Mouse (Mus musculus) kidney, embryonic 14.5 days (tissue): ENCODE results near the gene Ptpn21. TPM values are rescaled to one million over a fixed set of nuclear protein-coding genes. Genes with fewer than 3 reads are reported as not detected.
A peak's percentile ranks its signal among the peaks of the same experiment; 100 is the strongest.

Experiments used
- ATAC-seq: fragments of 200-750 bp; cut with Nextera tagmentation; 2 replicates; pipeline ENCODE4 v1.8.0; 2017; ENCODE audit warnings: moderate number of reproducible peaks, mild to moderate bottlenecking, moderate TSS enrichment, moderate library complexity; ENCODE audit not compliant: low FRiP score, low TSS enrichment
- H3K27ac ChIP-seq: fragments of 300-500 bp; sonication (generic); 2 replicates; pipeline ENCODE4 v1.5.1; 2014; ENCODE audit warnings: low read depth, mild to moderate bottlenecking, low read length, moderate library complexity, mixed read lengths
- H3K27me3 ChIP-seq: fragments of 300-500 bp; sonication (generic); 2 replicates; pipeline ENCODE4 v1.6.1; 2014; ENCODE audit warnings: mild to moderate bottlenecking, low read length; ENCODE audit not compliant: control insufficient read depth, insufficient read depth
- H3K36me3 ChIP-seq: fragments of 300-500 bp; sonication (generic); 2 replicates; pipeline ENCODE4 v1.6.1; 2014; ENCODE audit warnings: low read length, mixed read lengths; ENCODE audit not compliant: control insufficient read depth, insufficient read depth
- H3K4me1 ChIP-seq: fragments of 300-500 bp; sonication (generic); 2 replicates; pipeline ENCODE4 v1.6.1; 2014; ENCODE audit warnings: low read length, mixed read lengths; ENCODE audit not compliant: control insufficient read depth, insufficient read depth
- H3K4me2 ChIP-seq: fragments of 300-500 bp; sonication (generic); replicated peaks from 2 replicates; pipeline ENCODE4 v1.6.1; 2014; ENCODE audit warnings: low read depth, mild to moderate bottlenecking, low read length
- H3K4me3 ChIP-seq: fragments of 300-500 bp; sonication (generic); 2 replicates; pipeline ENCODE4 v1.5.1; 2014; ENCODE audit warnings: mild to moderate bottlenecking, low read length
- H3K9ac ChIP-seq: fragments of 300-500 bp; sonication (generic); 2 replicates; pipeline ENCODE4 v1.6.1; 2014; ENCODE audit warnings: low read depth, mild to moderate bottlenecking, low read length, moderate library complexity
- H3K9me3 ChIP-seq: fragments of 300-500 bp; sonication (generic); 2 replicates; pipeline ENCODE4 v1.6.1; 2016; ENCODE audit warnings: low read length; ENCODE audit not compliant: control insufficient read depth
- WGBS: fragments of 180-500 bp; shearing (Covaris S2); extraction: QIAGEN DNeasy Blood & Tissue Kit; methylation state at CpG from one replicate; pipeline ENCODE4 v1.1.7; 2014; 5-methylcytosine and 5-hydroxymethylcytosine counted together
- polyA plus RNA-seq: library from polyadenylated mRNA; unstranded; fragments of >200 nt; fragmentation: Nextera tagmentation; extraction: Ambion mirVana; gene quantifications from 2 replicates; pipeline ENCODE4 v1.2.1, GENCODE M21; 2014

The Ptpn21 gene
- polyA plus RNA-seq, result 5.6 and 7.5 TPM in 2 replicates

GRCm38 (mm10) chr12:98736951-98737800 is at the start of gene Ptpn21:
Ptpn21 (minus strand) TSS chr12:98737405.
- Histone ChIP-seq H3K27ac (peak within 1 kb of the TSS; percentile 82; the same call in 1 of the 2 replicates), H3K9ac (peak within 1 kb of the TSS; percentile 84), H3K4me3 (peak within 1 kb of the TSS; percentile 83), H3K4me2 (peak within 1 kb of the TSS; percentile 84), H3K36me3 (no peaks in the 10 kb centered on the region), H3K4me1 (peaks cover 17% of the 10 kb centered on the region; the same call in 1 of the 2 replicates), H3K9me3 (no peaks in the 10 kb centered on the region), H3K27me3 (peaks cover 3% of the 10 kb centered on the region; the same call in 1 of the 2 replicates)
- under 1% methylated on average over 71 of the region's 75 CpGs for WGBS
- ATAC-seq, result peak; percentile 63

GRCm38 (mm10) chr12:98784251-98784650 is 47.0 kb upstream of the Ptpn21 start:
- WGBS, result 100% methylated on average over 1 of the region's 1 CpGs
- no peak overlapping the region for H3K4me3 ChIP-seq
- peaks cover 89% of the 10 kb centered on the region for H3K36me3 ChIP-seq
- ATAC-seq, result no peak
- no peak overlapping the region for H3K9ac ChIP-seq
- H3K4me1 ChIP-seq, result no peaks in the 10 kb centered on the region
- H3K4me2 ChIP-seq, result no peak overlapping the region
- H3K9me3 ChIP-seq, result no peaks in the 10 kb centered on the region
- no peaks in the 10 kb centered on the region for H3K27me3 ChIP-seq
- no peak overlapping the region for H3K27ac ChIP-seq

- Histone ChIP-seq H3K4me1 (no peaks in the 10 kb centered on the region), H3K4me3 (no peak overlapping the region), H3K36me3 (peaks cover 89% of the 10 kb centered on the region), H3K27ac (no peak overlapping the region), H3K9me3 (no peaks in the 10 kb centered on the region), H3K4me2 (no peak overlapping the region), H3K9ac (no peak overlapping the region), H3K27me3 (no peaks in the 10 kb centered on the region)
- 80% methylated on average over 4 of the region's 4 CpGs for WGBS
- no peak for ATAC-seq
Observed at GRCm38 (mm10) chr12:98779148-98779547, 41.9 kb upstream of the Ptpn21 start.

GRCm38 (mm10) chr12:98777509-98777908 is 40.3 kb upstream of the Ptpn21 start:
- Histone ChIP-seq H3K4me2 (no peak overlapping the region), H3K4me1 (no peaks in the 10 kb centered on the region), H3K27ac (no peak overlapping the region), H3K27me3 (no peaks in the 10 kb centered on the region), H3K4me3 (no peak overlapping the region), H3K9me3 (no peaks in the 10 kb centered on the region), H3K36me3 (peaks cover 84% of the 10 kb centered on the region), H3K9ac (no peak overlapping the region)
- 84% methylated on average over 3 of the region's 3 CpGs for WGBS
- ATAC-seq, result no peak

- Histone ChIP-seq H3K36me3 (peaks cover 87% of the 10 kb centered on the region), H3K27me3 (no peaks in the 10 kb centered on the region), H3K9ac (no peak overlapping the region), H3K4me3 (no peak overlapping the region), H3K9me3 (no peaks in the 10 kb centered on the region), H3K4me1 (no peaks in the 10 kb centered on the region), H3K27ac (no peak overlapping the region), H3K4me2 (no peak overlapping the region)
- 93% methylated on average over 2 of the region's 2 CpGs for WGBS
- no peak for ATAC-seq
Observed at GRCm38 (mm10) chr12:98766241-98766640, 29.0 kb upstream of the Ptpn21 start.

- no peaks in the 10 kb centered on the region for H3K9me3 ChIP-seq
- H3K27me3 ChIP-seq, result no peaks in the 10 kb centered on the region
- no peak overlapping the region for H3K27ac ChIP-seq
- H3K9ac ChIP-seq, result no peak overlapping the region
- 92% methylated on average over 6 of the region's 6 CpGs for WGBS
- ATAC-seq, result no peak
- H3K36me3 ChIP-seq, result peaks cover 86% of the 10 kb centered on the region
- no peak overlapping the region for H3K4me3 ChIP-seq
- H3K4me1 ChIP-seq, result no peaks in the 10 kb centered on the region
- no peak overlapping the region for H3K4me2 ChIP-seq
Observed at GRCm38 (mm10) chr12:98759700-98760099, 22.5 kb upstream of the Ptpn21 start.

GRCm38 (mm10) chr12:98757636-98758035 is 20.4 kb upstream of the Ptpn21 start:
- H3K36me3 ChIP-seq, result peaks cover 80% of the 10 kb centered on the region

GRCm38 (mm10) chr12:98747380-98747753 is 10.2 kb upstream of the Ptpn21 start:
- Histone ChIP-seq H3K4me3 (peak overlapping the region; percentile 93), H3K9ac (peak overlapping the region; percentile 95), H3K27ac (peak overlapping the region; percentile 85), H3K9me3 (no peaks in the 10 kb centered on the region), H3K36me3 (no peaks in the 10 kb centered on the region; the same call in 1 of the 2 replicates), H3K27me3 (no peaks in the 10 kb centered on the region), H3K4me1 (peaks cover 10% of the 10 kb centered on the region; the same call in 1 of the 2 replicates), H3K4me2 (peak overlapping the region; percentile 46)
- WGBS, result under 1% methylated on average over 14 of the region's 14 CpGs
- no peak for ATAC-seq

More at GRCm38 (mm10) chr12:98757636-98758035, 20.4 kb upstream of the Ptpn21 start:
- Histone ChIP-seq H3K27me3 (no peaks in the 10 kb centered on the region), H3K27ac (no peak overlapping the region), H3K9me3 (no peaks in the 10 kb centered on the region), H3K4me2 (no peak overlapping the region), H3K4me1 (no peaks in the 10 kb centered on the region), H3K9ac (no peak overlapping the region), H3K4me3 (no peak overlapping the region)
- ATAC-seq, result no peak
- 92% methylated on average over 6 of the region's 6 CpGs for WGBS

- Histone ChIP-seq H3K4me2 (peak within 1 kb of the TSS; percentile 46), H3K27me3 (no peaks in the 10 kb centered on the region), H3K9ac (peak within 1 kb of the TSS; percentile 95), H3K27ac (peak within 1 kb of the TSS; percentile 85), H3K4me1 (peaks cover 10% of the 10 kb centered on the region; the same call in 1 of the 2 replicates), H3K9me3 (no peaks in the 10 kb centered on the region), H3K4me3 (peak within 1 kb of the TSS; percentile 93), H3K36me3 (no peaks in the 10 kb centered on the region; the same call in 1 of the 2 replicates)
- under 1% methylated on average over 61 of the region's 87 CpGs for WGBS
- ATAC-seq, result peak; percentile 90
Observed at GRCm38 (mm10) chr12:98746746-98747379, 9.7 kb upstream of the Ptpn21 start, which contains the start of gene Zc3h14. Zc3h14 (plus strand) TSS chr12:98746964.
